Mouse (Mus musculus) limb, embryonic 10.5 days (tissue): Measurements from ENCODE around the gene Palm. TPM values are rescaled to one million over a fixed set of nuclear protein-coding genes. Genes with fewer than 3 reads are reported as not detected.

ENCODE experiments used
- DNase-seq: peaks from one replicate; pipeline ENCODE4 v3.0.0-alpha.2; 2017; ENCODE audit warnings: low spot score
- H3K27ac ChIP-seq: fragments of 300-500 bp; sonication (generic); 2 replicates; pipeline ENCODE4 v1.5.1; 2016; ENCODE audit warnings: mild to moderate bottlenecking
- H3K27me3 ChIP-seq: fragments of 300-500 bp; sonication (generic); 2 replicates; pipeline ENCODE4 v1.6.1; 2016; ENCODE audit warnings: low read depth, mild to moderate bottlenecking; ENCODE audit not compliant: poor library complexity, severe bottlenecking
- H3K36me3 ChIP-seq: fragments of 300-500 bp; sonication (generic); 2 replicates; pipeline ENCODE4 v1.6.1; 2016; ENCODE audit warnings: mild to moderate bottlenecking, moderate library complexity
- H3K4me1 ChIP-seq: fragments of 300-500 bp; sonication (generic); 2 replicates; pipeline ENCODE4 v1.6.1; 2016
- H3K4me3 ChIP-seq: fragments of 300-500 bp; sonication (generic); 2 replicates; pipeline ENCODE4 v1.5.1; 2016; ENCODE audit warnings: mild to moderate bottlenecking, moderate library complexity
- H3K9me3 ChIP-seq: fragments of 300-500 bp; sonication (generic); replicated peaks from 2 replicates; pipeline ENCODE4 v1.6.1; 2016; ENCODE audit warnings: mild to moderate bottlenecking
- WGBS: fragments of 180-500 bp; shearing (Covaris S2); methylation state at CpG from one replicate; pipeline ENCODE4 v1.1.7; 2016; 5-methylcytosine and 5-hydroxymethylcytosine counted together
- polyA plus RNA-seq: library from polyadenylated mRNA; unstranded; fragments of >200 nt; fragmentation: Nextera tagmentation; extraction: Ambion mirVana; gene quantifications from 2 replicates; pipeline ENCODE4 v1.2.1, GENCODE M21; 2016

Palm gene
- polyA plus RNA-seq, 1 experiment from 2014 or later, result 126 TPM

DNA sequence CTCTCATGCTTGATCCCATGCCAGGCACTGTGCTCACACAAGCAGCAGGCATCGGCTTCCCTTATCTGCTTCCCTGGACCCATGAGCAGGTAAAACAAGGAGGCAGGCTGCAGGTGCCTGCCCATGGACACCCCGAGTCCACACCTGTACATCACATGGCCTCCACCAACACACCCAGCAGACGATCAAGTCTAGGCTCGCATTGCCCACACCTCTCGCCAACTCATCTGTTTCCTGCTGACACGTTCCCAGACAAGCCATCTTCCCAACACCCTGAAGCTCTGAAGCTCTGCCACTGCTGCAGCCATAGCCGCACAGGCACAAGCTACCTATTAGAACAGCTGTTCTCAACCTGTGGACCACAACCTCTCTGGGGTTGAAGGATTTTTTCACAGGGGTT, 29.1 kb upstream of the Palm start:
- 86% methylated on average over 7 of the region's 7 CpGs for WGBS
- peaks cover 58% of the 10 kb centered on the region for H3K36me3 ChIP-seq

DNA sequence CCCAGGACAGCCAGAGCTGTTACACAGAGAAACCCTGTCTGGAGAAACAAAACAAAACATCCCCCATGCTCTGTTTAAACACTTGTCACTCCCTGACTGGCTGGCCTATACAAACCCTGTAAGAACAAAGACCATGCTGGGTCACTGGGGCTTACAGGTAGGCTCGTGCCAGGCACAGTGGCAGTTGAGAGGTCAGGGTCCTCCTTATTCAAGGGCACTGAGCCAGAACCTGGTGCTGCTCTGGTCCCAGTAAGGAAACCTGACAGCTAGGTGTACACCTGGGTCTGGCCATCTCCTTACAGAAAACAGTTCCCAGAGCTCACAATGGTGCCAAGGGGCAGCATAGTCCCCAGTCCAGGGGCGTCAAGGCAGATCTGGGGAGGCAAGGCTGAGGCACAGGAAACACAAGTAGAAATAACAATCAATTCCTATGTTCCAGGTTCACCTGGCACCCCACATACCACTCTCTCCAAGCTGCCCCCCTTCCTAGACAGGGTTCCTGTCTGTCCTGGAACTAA, 28.1 kb upstream of the Palm start:
- H3K9me3 ChIP-seq, result no peaks in the 10 kb centered on the region
- H3K4me3 ChIP-seq, result peak overlapping the region; percentile 97
- no peak for DNase-seq
- H3K36me3 ChIP-seq, result peaks cover 48% of the 10 kb centered on the region
- H3K4me1 ChIP-seq, result peaks cover 46% of the 10 kb centered on the region
- 0 out of 2 replicates have a peak, but pooled peaks cover 1% of the 10 kb centered on the region for H3K27me3 ChIP-seq
- H3K27ac ChIP-seq, result peak overlapping the region; percentile 96; the same call in 1 of the 2 replicates
- 88% methylated on average over 2 of the region's 2 CpGs for WGBS

More for the DNA sequence above, 29.1 kb upstream of the Palm start:
- H3K27me3 ChIP-seq, result no peaks in the 10 kb centered on the region
- H3K27ac ChIP-seq, result no peak overlapping the region
- DNase-seq, result no peak
- peaks cover 46% of the 10 kb centered on the region for H3K4me1 ChIP-seq
- no peak overlapping the region for H3K4me3 ChIP-seq
- no peaks in the 10 kb centered on the region for H3K9me3 ChIP-seq

DNA sequence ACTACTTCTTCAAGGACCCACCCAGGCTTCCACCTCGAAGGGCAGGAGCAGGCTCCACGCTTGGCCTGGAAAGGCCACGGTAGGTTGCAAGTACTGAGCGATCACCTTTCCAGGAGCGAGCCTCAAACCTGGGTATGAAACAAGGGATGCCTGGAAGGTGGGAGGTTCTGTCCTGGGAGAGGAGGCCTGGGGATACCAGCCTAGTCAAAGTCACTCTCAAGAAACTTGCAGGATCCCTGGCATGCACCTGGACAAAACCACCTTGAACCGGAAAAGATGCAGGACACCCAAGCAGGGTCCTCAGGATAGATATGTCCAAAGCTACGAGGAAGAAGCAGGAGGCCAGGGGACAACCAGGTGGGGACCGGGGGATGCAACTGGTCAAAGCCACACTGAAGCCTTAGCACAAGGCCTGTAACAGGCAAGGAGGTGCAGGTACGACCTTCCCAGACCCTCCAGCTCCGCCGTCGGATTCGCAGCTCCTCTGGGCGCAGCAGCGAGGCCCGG, 27.3 kb upstream of the Palm start:
- H3K4me3 ChIP-seq, result peak overlapping the region; percentile 97
- peaks cover 40% of the 10 kb centered on the region for H3K36me3 ChIP-seq
- peak overlapping the region; percentile 96 for H3K27ac ChIP-seq
- H3K27me3 ChIP-seq, result 0 out of 2 replicates have a peak, but pooled peaks cover 9% of the 10 kb centered on the region
- no peaks in the 10 kb centered on the region for H3K9me3 ChIP-seq
- WGBS, result 12% methylated on average over 16 of the region's 16 CpGs
- no peak for DNase-seq
- peaks cover 46% of the 10 kb centered on the region for H3K4me1 ChIP-seq

DNA sequence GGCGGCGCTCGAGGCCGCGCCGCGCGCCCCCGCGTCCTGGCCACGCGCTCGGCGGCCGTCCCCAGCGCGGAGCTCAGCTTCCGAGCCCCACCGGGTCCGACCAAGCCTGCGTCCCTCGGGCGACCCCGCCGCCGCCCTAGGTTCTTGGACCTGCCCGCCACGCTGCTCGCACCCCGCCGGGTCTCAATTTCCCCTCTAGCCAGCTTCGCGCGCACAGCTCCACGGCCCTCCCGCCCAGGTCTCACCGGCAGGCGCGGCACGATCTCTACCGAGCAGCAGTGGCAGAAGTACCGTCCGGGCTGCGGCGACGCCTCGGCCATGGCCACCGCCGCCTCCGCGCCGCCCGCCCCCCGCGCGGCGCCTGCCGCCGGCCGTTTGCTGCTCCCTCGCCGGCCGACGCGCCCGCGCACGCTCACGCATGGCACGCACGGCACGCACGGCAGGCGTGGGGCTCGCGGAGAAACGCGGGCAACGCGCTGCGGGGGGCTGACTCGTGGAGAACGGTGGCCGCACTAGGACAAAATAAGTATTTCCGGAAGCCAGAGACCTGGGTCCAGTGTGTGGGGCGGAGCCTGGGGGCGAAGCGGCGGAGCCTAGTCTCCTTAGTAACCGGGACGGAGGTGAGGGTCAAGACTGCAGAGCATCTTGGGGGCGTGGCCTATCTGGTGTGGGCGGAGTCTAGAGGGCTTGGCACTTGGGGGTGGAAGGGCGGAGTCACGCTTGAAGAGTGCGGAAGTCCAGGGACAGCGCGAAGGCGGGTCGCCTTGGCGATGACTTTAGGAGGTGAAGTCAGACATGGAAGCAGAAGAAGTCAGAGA, 26.7 kb upstream of the Palm start, which contains the start of gene Rnf126:
Gene Rnf126, minus strand, starts transcription at position 445 of the 818 bp plus-strand sequence.
- DNase-seq, result peak; percentile 99
- Histone ChIP-seq H3K9me3 (no peaks in the 10 kb centered on the region), H3K4me3 (peak within 1 kb of the TSS; percentile 97), H3K27ac (peak within 1 kb of the TSS; percentile 96), H3K4me1 (peaks cover 46% of the 10 kb centered on the region), H3K27me3 (0 out of 2 replicates have a peak, but pooled peaks cover 10% of the 10 kb centered on the region), H3K36me3 (peaks cover 34% of the 10 kb centered on the region)
- WGBS, result under 1% methylated on average over 101 of the region's 101 CpGs

DNA sequence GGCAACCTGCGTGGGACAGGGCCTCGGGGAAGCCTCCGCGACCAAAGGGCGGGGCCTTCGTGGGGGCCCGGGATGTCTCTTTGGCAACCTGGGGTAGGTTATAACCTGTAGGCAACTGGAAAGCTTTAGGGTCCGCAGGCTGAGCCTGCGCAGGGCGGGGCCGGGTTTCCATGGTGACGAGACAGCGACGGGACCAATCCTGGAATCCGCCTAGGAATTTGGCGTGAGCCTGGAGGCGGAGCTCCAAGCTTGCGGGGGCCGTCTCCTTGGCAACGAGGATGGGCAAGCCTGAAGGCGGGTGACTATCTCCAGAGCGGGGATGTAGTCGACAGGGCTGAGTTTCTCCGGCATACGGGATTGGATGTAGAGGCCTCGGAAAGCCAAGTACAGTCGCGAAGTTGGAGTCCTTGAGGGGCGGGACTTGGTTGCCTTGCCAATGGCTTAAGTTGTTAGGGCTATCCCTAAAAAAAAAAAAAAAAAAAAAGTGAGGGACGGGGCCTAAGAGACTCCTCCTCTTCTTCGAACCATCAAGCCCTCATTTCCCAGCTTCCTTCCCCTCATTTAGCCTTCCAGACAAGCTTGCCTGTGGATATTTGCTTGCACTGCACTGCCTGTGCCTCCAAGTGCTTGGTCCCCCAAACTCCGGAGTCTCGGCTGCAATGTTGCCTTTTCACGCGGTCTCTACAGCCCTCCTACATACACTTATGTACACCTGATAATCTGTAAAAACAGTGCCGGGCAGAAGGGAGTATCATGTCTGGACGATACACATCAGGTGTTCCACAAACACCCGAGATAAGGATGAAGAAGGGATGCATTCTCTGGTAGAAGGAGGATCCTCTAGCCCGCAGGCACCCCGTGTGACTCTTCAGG, 25.8 kb upstream of the Palm start:
- H3K27me3 ChIP-seq, result 0 out of 2 replicates have a peak, but pooled peaks cover 10% of the 10 kb centered on the region
- peak overlapping the region; percentile 96 for H3K27ac ChIP-seq
- DNase-seq, result peak; percentile 92
- no peaks in the 10 kb centered on the region for H3K9me3 ChIP-seq
- peaks cover 25% of the 10 kb centered on the region for H3K36me3 ChIP-seq
- 13% methylated on average over 40 of the region's 40 CpGs for WGBS
- H3K4me1 ChIP-seq, result peaks cover 46% of the 10 kb centered on the region
- peak overlapping the region; percentile 97 for H3K4me3 ChIP-seq

DNA sequence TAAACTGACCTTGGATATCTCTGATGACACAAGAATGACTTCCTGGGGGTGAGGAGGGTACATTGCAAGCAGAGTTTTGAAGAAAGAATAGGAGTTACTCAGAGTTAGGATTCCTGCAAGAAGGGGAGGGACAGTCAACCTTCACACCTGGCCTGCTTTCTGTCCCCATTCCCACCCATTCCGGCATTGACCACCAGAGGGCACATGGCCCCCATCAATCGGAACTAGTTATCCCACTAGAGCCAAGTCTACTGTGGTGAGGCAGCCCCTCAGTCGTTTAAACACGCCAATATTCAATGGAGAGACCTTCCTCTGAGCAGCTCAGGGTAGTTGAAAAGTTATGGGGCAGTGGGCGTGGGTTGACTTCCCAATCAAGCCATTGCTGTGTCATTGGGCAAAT, 25.0 kb upstream of the Palm start:
- 0 out of 2 replicates have a peak, but pooled peaks cover 10% of the 10 kb centered on the region for H3K27me3 ChIP-seq
- DNase-seq, result peak; percentile 89
- peaks cover 46% of the 10 kb centered on the region for H3K4me1 ChIP-seq
- 0 out of 2 replicates have a peak overlapping the region, but pooled peaks have one; percentile 97 for H3K4me3 ChIP-seq
- H3K9me3 ChIP-seq, result no peaks in the 10 kb centered on the region
- no peak overlapping the region for H3K27ac ChIP-seq
- 2% methylated on average over 5 of the region's 5 CpGs for WGBS
- H3K36me3 ChIP-seq, result peaks cover 17% of the 10 kb centered on the region

DNA sequence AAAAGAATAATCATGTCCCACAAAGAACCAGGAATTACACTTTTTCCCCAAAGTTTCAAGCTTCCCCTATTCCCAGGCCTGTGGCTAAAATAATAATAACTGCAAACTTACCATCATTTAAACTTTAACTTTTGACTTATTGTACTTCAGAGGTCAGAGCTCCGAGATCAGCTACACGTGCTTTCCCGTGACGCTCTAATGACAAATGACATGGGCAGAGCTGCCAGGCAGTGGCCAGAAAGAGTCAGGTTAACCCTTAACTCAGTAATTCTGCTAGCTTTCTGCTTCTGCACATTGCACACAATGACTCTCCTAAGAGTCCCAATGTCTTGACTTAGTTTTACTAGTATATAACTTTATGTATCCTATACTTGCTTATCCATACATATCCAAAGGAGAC, 24.0 kb upstream of the Palm start:
- H3K36me3 ChIP-seq, result peaks cover 8% of the 10 kb centered on the region
- H3K9me3 ChIP-seq, result no peaks in the 10 kb centered on the region
- no peak overlapping the region for H3K4me3 ChIP-seq
- no peak overlapping the region for H3K27ac ChIP-seq
- 0 out of 2 replicates have a peak, but pooled peaks cover 10% of the 10 kb centered on the region for H3K27me3 ChIP-seq
- no peak for DNase-seq
- H3K4me1 ChIP-seq, result peaks cover 38% of the 10 kb centered on the region
- 32% methylated on average over 4 of the region's 4 CpGs for WGBS

DNA sequence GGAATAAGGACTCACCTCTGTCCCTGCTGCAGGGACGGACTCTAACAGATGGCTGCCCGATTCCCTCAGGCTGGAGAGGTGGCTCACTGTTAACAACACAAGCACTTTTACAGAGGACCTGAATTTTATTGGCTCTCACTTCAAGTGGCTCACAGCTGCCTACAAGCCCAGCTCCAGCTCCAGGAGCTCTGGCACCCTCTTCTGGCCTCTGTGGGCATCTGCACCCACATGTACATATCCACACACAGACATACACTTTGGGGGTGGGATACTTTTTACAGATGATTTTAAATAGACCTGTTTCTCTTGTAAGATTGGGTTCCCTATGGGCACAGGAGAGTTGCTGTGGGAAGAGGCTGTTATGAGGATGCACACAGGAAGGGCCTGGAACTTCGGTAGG, 21.1 kb upstream of the Palm start:
- H3K27me3 ChIP-seq, result peaks cover 25% of the 10 kb centered on the region
- 93% methylated on average over 3 of the region's 3 CpGs for WGBS
- peaks cover 24% of the 10 kb centered on the region for H3K4me1 ChIP-seq
- H3K9me3 ChIP-seq, result 0 out of 2 replicates have a peak, but pooled peaks cover 4% of the 10 kb centered on the region
- no peak overlapping the region for H3K27ac ChIP-seq
- H3K4me3 ChIP-seq, result no peak overlapping the region
- no peak for DNase-seq
- no peaks in the 10 kb centered on the region for H3K36me3 ChIP-seq

DNA sequence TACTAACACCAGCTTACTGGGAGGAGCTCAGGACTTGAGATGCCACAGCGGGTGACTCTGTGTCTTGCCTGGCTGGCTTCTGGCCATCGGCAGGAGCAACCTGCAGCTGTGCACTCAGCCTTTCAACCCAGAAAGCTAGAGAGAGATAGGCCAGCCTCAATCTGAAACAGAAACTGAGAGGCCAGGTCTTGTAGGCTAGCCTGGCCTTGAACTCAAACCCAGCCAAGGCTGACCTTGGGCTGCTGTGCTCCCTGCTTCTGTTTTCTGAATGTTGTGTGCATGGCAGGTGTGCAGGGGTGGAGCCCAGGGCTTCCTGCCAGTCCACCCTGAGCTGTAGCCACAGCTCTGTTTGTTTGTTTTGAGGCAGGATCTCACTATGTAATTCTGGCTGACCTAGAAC, 20.2 kb upstream of the Palm start:
- Histone ChIP-seq H3K4me1 (peaks cover 24% of the 10 kb centered on the region), H3K4me3 (no peak overlapping the region), H3K9me3 (0 out of 2 replicates have a peak, but pooled peaks cover 4% of the 10 kb centered on the region), H3K27ac (no peak overlapping the region), H3K36me3 (no peaks in the 10 kb centered on the region), H3K27me3 (peaks cover 34% of the 10 kb centered on the region)
- no peak for DNase-seq
- 85% methylated on average over 2 of the region's 2 CpGs for WGBS

DNA sequence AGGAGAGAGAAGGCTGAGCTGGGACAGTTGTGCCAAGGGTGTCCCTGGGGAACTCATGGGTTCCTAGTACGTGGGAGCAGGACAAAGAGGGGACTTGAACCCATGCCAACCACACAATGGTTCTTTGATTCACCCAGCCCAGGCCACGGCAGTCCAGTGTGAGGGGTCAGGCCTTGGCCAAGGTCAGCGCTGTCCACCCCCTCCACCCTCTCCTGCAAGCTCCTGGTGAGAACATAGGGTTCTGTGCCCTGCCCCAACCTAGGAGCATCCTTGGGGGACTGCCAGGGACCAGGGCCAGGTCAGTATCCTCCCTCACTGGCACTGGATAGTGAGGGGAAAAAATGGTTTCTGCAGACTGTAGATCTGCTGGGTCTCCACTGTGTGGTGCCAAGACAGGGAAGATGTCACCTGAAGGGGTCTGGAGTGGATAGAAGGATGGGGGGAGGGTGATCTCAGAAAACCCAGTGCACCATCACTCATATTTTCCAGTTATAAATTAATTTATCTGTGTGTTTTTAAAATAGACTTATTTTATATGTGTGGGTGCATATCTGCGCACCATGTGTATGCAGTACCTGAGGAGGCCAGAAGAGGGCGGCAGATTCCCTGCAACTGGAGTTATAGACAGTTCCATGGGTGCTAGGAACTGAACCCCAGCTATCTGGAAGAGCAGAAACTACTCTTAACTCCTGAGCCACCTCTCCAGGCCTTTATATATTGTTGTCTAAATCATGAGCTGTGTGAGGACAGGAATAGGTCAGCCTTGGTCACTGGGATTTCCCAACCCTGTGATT, 18.7 kb upstream of the Palm start:
- Histone ChIP-seq H3K27me3 (peaks cover 49% of the 10 kb centered on the region), H3K4me3 (no peak overlapping the region), H3K27ac (no peak overlapping the region), H3K4me1 (peaks cover 30% of the 10 kb centered on the region), H3K9me3 (0 out of 2 replicates have a peak, but pooled peaks cover 4% of the 10 kb centered on the region), H3K36me3 (no peaks in the 10 kb centered on the region)
- 77% methylated on average over 5 of the region's 5 CpGs for WGBS
- DNase-seq, result no peak

DNA sequence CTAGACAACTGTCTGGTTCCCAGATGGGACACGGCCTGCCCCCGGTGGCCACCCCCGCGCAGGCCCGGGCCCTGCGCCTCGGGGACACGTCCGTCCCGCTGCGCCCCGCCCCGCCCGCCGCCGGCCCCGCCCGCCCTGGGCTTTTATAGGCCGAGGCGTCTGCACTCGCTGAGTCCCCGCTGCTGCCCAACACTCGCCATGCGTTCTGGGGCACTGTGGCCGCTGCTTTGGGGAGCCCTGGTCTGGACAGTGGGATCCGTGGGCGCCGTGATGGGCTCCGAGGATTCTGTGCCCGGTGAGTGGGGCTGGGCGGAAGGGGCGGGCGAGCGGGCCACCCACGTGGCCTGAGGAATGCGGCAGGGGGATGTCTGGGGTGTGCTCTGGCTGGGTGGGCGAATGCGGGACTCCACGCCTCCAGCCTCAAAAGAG, 16.3 kb upstream of the Palm start, which contains the start of gene Fstl3:
Gene Fstl3, plus strand, starts transcription at position 170 of the 429 bp plus-strand sequence.
- under 1% methylated on average over 39 of the region's 39 CpGs for WGBS
- H3K4me1 ChIP-seq, result peaks cover 53% of the 10 kb centered on the region
- peak; percentile 68 for DNase-seq
- H3K4me3 ChIP-seq, result peak within 1 kb of the TSS; percentile 56
- H3K27ac ChIP-seq, result peak within 1 kb of the TSS; percentile 72
- H3K9me3 ChIP-seq, result 0 out of 2 replicates have a peak, but pooled peaks cover 4% of the 10 kb centered on the region
- peaks cover 57% of the 10 kb centered on the region for H3K27me3 ChIP-seq
- H3K36me3 ChIP-seq, result no peaks in the 10 kb centered on the region
